Mouse (Mus musculus): ENCODE data around the gene Bcl11a.

DNA sequence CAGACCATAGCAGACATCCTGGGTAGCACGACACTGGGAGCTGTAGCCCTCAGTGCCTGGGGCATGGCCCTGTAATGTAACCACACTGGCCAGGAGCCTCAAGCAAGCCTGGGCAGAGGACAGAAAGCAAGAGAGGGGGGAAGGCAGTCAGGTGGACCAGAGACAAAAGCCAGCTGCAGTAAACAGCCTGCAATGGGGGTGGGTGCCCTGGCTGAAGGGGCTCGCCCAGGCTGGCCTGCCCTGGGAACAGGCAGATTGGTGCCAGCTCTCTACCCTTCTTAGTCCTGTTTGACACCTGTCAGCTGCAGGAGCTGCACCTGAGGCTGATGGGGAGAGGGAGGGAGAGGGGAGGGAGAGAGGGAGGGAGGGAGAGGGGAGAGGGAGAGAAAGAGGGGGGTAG is 50.1 kb downstream of the Bcl11a start:
- TF ChIP-seq CTCF (IDR thresholded peaks at IDR 0.05; ENCODE audit: low read depth) (no peak), EP300 (IDR thresholded peaks at IDR 0.05; ENCODE audit: low read depth) (no peak)

Measured in liver, postnatal 0 days (tissue).